Mouse (Mus musculus): ENCODE measurements around the gene Olig1. TPM values are rescaled to one million over a fixed set of nuclear protein-coding genes. Genes with fewer than 3 reads are reported as not detected.
A peak's percentile ranks its signal among the peaks of the same experiment; 100 is the strongest.

The Olig1 gene
- polyA plus RNA-seq (2015; fragmentation: Nextera tagmentation; extraction: Ambion mirVana): 0.08 and 0.14 TPM in 2 replicates

- 1% methylated on average over 64 of the region's 64 CpGs for WGBS
- Histone ChIP-seq H3K9me3 (replicated peaks; ENCODE audit: control insufficient read depth, low read length) (no peaks in the 10 kb centered on the region), H3K9ac (ENCODE audit: low read length) (no peak within 1 kb of the TSS; the same call in 1 of the 2 replicates), H3K27ac (ENCODE audit: low read length) (no peak within 1 kb of the TSS), H3K4me1 (ENCODE audit: control insufficient read depth, insufficient read depth, low read length) (no peaks in the 10 kb centered on the region; the same call in none of the 2 replicates), H3K36me3 (ENCODE audit: control insufficient read depth, insufficient read depth, low read length) (no peaks in the 10 kb centered on the region), H3K4me3 (replicated peaks; ENCODE audit: low read length) (peak within 1 kb of the TSS; percentile 41), H3K4me2 (ENCODE audit: low read depth, low read length) (peak within 1 kb of the TSS; percentile 59), H3K27me3 (ENCODE audit: control insufficient read depth, insufficient read depth, low read length) (peaks cover 87% of the 10 kb centered on the region)
- peak; percentile 78; the same call in 1 of the 2 replicates for ATAC-seq (ENCODE audit: insufficient read depth, low FRiP score)
Observed at GRCm38 (mm10) chr16:91269468-91270211, at the start of gene Olig1. Olig1 (plus strand) TSS chr16:91269772.

DNA sequence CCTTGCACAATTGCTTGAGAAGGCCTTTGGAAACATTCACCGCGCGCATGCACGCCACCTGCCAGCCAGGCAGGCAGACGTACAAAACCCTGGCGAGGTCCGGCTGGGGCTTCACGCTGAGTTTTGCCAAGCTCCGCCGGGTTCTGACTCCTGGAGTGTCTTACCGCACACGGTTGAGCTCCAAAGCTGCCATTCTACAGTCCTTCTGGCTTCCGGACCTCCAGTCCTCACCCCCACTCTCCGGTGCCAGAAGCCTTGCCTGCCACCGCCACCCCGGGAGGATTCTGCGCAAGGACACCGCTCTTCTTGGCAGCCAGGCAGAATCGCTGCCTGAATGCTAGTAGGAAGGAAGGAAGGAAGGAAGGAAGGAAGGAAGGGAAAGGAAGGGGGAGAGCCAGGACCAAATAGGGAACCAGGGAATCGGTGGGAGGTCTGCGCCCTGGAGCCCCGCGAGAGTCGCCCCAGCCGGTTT is 47.4 kb upstream of the Olig1 start:
- 1% methylated on average over 25 of the region's 25 CpGs for WGBS
- Histone ChIP-seq H3K9me3 (replicated peaks; ENCODE audit: control insufficient read depth, low read length) (0 out of 2 replicates have a peak, but pooled peaks cover 2% of the 10 kb centered on the region), H3K27me3 (ENCODE audit: control insufficient read depth, insufficient read depth, low read length) (peaks cover 98% of the 10 kb centered on the region), H3K36me3 (ENCODE audit: control insufficient read depth, insufficient read depth, low read length) (no peaks in the 10 kb centered on the region), H3K4me2 (ENCODE audit: low read depth, low read length) (peak overlapping the region; percentile 11; the same call in 1 of the 2 replicates), H3K4me1 (ENCODE audit: control insufficient read depth, insufficient read depth, low read length) (peaks cover 11% of the 10 kb centered on the region), H3K27ac (ENCODE audit: low read length) (no peak overlapping the region), H3K9ac (ENCODE audit: low read length) (no peak overlapping the region), H3K4me3 (replicated peaks; ENCODE audit: low read length) (0 out of 2 replicates have a peak overlapping the region, but pooled peaks have one; percentile 14)
- ATAC-seq (ENCODE audit: insufficient read depth, low FRiP score): no peak

DNA sequence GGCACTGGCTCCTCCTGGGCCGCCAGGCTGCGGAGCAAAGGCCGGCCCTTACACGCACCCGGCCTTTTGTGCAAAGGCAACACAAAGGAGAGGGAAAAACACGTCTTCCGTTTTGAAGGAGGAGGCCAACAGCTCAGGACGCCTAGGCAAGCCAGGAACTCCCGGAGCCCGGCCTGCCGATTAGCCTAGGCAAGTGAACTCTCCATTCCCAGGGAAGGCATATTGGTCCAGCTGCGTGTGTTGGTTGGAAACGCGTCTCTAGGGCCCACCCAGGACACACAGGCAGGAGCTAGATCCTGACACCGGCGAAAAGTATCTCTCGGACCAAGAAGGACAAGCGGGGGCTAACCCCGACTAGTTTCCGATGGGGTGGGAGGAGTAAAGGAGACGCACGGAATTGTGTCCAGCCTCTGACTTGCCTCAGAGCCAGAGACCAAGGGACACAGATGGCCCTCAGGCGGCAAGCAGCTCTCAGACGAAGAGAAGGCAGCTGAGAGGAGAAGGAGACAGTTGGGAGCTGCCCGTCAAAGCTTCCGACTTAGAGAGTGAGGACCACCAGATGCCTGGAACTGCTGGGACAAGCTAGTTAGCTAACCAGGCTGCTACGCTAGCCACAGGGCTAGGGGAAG is 46.8 kb upstream of the Olig1 start:
- H3K9me3 ChIP-seq (replicated peaks; ENCODE audit: control insufficient read depth, low read length): 0 out of 2 replicates have a peak, but pooled peaks cover 2% of the 10 kb centered on the region
- H3K4me3 ChIP-seq (replicated peaks; ENCODE audit: low read length): 0 out of 2 replicates have a peak overlapping the region, but pooled peaks have one; percentile 14
- H3K4me2 ChIP-seq (ENCODE audit: low read depth, low read length): peak overlapping the region; percentile 11; the same call in 1 of the 2 replicates
- H3K36me3 ChIP-seq (ENCODE audit: control insufficient read depth, insufficient read depth, low read length): no peaks in the 10 kb centered on the region
- H3K4me1 ChIP-seq (ENCODE audit: control insufficient read depth, insufficient read depth, low read length): peaks cover 11% of the 10 kb centered on the region
- no peak overlapping the region for H3K27ac ChIP-seq (ENCODE audit: low read length)
- no peak for ATAC-seq (ENCODE audit: insufficient read depth, low FRiP score)
- under 1% methylated on average over 27 of the region's 27 CpGs for WGBS
- no peak overlapping the region for H3K9ac ChIP-seq (ENCODE audit: low read length)
- H3K27me3 ChIP-seq (ENCODE audit: control insufficient read depth, insufficient read depth, low read length): peaks cover 98% of the 10 kb centered on the region

- H3K27me3 ChIP-seq (ENCODE audit: control insufficient read depth, insufficient read depth, low read length): peaks cover 99% of the 10 kb centered on the region
- no peak overlapping the region for H3K4me2 ChIP-seq (ENCODE audit: low read depth, low read length)
- no peak overlapping the region for H3K9ac ChIP-seq (ENCODE audit: low read length)
- 2% methylated on average over 35 of the region's 35 CpGs for WGBS
- peaks cover 11% of the 10 kb centered on the region for H3K4me1 ChIP-seq (ENCODE audit: control insufficient read depth, insufficient read depth, low read length)
- H3K36me3 ChIP-seq (ENCODE audit: control insufficient read depth, insufficient read depth, low read length): no peaks in the 10 kb centered on the region
- H3K9me3 ChIP-seq (replicated peaks; ENCODE audit: control insufficient read depth, low read length): no peaks in the 10 kb centered on the region
- no peak for ATAC-seq (ENCODE audit: insufficient read depth, low FRiP score)
- no peak overlapping the region for H3K27ac ChIP-seq (ENCODE audit: low read length)
- no peak overlapping the region for H3K4me3 ChIP-seq (replicated peaks; ENCODE audit: low read length)
Observed at GRCm38 (mm10) chr16:91223327-91224067, 46.1 kb upstream of the Olig1 start.

GRCm38 (mm10) chr16:91224068-91224402 is 45.5 kb upstream of the Olig1 start:
- Histone ChIP-seq H3K9ac (ENCODE audit: low read length) (no peak overlapping the region), H3K4me3 (replicated peaks; ENCODE audit: low read length) (no peak overlapping the region), H3K9me3 (replicated peaks; ENCODE audit: control insufficient read depth, low read length) (no peaks in the 10 kb centered on the region), H3K27ac (ENCODE audit: low read length) (no peak overlapping the region), H3K27me3 (ENCODE audit: control insufficient read depth, insufficient read depth, low read length) (peaks cover 99% of the 10 kb centered on the region), H3K36me3 (ENCODE audit: control insufficient read depth, insufficient read depth, low read length) (no peaks in the 10 kb centered on the region), H3K4me1 (ENCODE audit: control insufficient read depth, insufficient read depth, low read length) (peaks cover 11% of the 10 kb centered on the region), H3K4me2 (ENCODE audit: low read depth, low read length) (no peak overlapping the region)
- no peak for ATAC-seq (ENCODE audit: insufficient read depth, low FRiP score)
- 5% methylated on average over 10 of the region's 10 CpGs for WGBS

DNA sequence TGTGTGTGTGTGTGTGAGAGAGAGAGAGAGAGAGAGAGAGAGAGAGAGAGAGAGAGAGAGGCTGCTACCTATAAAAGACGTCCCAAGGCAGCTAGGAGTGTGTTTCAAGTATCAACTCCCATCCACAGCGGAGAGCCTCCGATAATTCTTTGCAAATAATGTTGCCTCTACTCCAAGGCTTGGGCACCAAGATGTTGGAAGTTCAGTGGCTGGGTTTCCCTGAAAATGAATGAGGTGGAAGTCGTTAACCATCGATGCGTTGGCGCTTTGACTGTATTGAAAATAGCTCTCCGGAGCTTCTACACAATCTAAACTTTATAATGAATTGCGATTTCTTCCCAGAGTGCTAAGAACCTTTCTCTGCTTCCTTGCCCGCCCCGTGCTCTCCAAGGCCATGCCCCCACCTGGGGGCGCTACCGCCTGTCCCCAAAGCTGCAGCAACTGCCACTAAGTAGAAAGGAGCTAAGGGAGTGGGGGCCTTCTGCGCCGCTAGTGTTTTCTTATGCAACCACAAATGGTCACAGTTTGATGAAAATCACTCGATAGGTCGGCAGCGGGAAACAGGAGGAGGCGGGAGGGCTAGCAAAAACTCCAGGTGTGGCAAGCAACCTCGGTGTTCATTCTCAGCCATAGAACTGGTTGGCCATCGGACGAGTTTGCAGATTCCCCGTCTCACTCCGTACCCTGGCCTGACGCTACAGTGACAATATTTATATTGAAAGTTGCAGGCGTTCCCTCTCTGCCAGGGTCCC is 44.9 kb upstream of the Olig1 start:
- Histone ChIP-seq H3K4me3 (replicated peaks; ENCODE audit: low read length) (peak overlapping the region; percentile 28), H3K9me3 (replicated peaks; ENCODE audit: control insufficient read depth, low read length) (no peaks in the 10 kb centered on the region), H3K4me2 (ENCODE audit: low read depth, low read length) (peak overlapping the region; percentile 48), H3K27ac (ENCODE audit: low read length) (no peak overlapping the region), H3K36me3 (ENCODE audit: control insufficient read depth, insufficient read depth, low read length) (no peaks in the 10 kb centered on the region), H3K4me1 (ENCODE audit: control insufficient read depth, insufficient read depth, low read length) (peaks cover 11% of the 10 kb centered on the region), H3K9ac (ENCODE audit: low read length) (peak overlapping the region; percentile 6; the same call in 1 of the 2 replicates), H3K27me3 (ENCODE audit: control insufficient read depth, insufficient read depth, low read length) (peaks cover 99% of the 10 kb centered on the region)
- 2% methylated on average over 26 of the region's 26 CpGs for whole genome bisulfite sequencing
- no peak for ATAC-seq (ENCODE audit: insufficient read depth, low FRiP score)

GRCm38 (mm10) chr16:91225233-91226037 is 44.1 kb upstream of the Olig1 start, which contains the start of gene Olig2:
Olig2 (plus strand) TSS chr16:91225457.
- H3K4me2 ChIP-seq (ENCODE audit: low read depth, low read length): peak within 1 kb of the TSS; percentile 48
- peak within 1 kb of the TSS; percentile 28 for H3K4me3 ChIP-seq (replicated peaks; ENCODE audit: low read length)
- peaks cover 11% of the 10 kb centered on the region for H3K4me1 ChIP-seq (ENCODE audit: control insufficient read depth, insufficient read depth, low read length)
- no peak for ATAC-seq (ENCODE audit: insufficient read depth, low FRiP score)
- WGBS: 1% methylated on average over 53 of the region's 53 CpGs
- no peak within 1 kb of the TSS for H3K27ac ChIP-seq (ENCODE audit: low read length)
- H3K9me3 ChIP-seq (replicated peaks; ENCODE audit: control insufficient read depth, low read length): no peaks in the 10 kb centered on the region
- peak within 1 kb of the TSS; percentile 6; the same call in 1 of the 2 replicates for H3K9ac ChIP-seq (ENCODE audit: low read length)
- no peaks in the 10 kb centered on the region for H3K36me3 ChIP-seq (ENCODE audit: control insufficient read depth, insufficient read depth, low read length)
- H3K27me3 ChIP-seq (ENCODE audit: control insufficient read depth, insufficient read depth, low read length): peaks cover 98% of the 10 kb centered on the region

Measured in stomach, embryonic 16.5 days (tissue).